Mouse (Mus musculus) bone marrow macrophage, adult 2 months (primary cell): ENCODE results near the gene Prdm4.

Experiments
- CTCF ChIP-seq: IDR thresholded peaks from 2 replicates; pipeline ENCODE4 v1.5.1; 2012; ENCODE audit warnings: low read depth, mild to moderate bottlenecking, low read length, moderate library complexity
- POLR2A ChIP-seq: IDR thresholded peaks from 2 replicates; pipeline ENCODE4 v1.6.1; 2012; ENCODE audit warnings: mild to moderate bottlenecking, low read depth, low read length, borderline replicate concordance

DNA sequence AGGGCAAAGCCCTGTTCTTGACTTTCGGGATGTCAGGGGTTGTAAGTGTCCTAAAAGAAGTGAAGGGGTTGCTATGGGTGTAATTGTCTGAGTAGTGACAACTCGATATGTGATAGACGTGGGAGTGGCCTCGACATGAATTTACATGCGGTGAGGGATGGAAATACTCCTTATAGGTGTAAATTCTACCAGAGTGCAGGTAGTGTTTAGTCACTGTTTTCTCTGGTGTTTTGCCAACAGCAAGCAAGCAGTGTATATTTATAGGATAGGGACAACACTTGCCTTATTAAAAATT lies 44.5 kb downstream of the Prdm4 start:
- TF ChIP-seq POLR2A (no peak), CTCF (no peak)
